Mouse (Mus musculus): Measurements from ENCODE around the gene Olfr961.

Gene Olfr961

DNA sequence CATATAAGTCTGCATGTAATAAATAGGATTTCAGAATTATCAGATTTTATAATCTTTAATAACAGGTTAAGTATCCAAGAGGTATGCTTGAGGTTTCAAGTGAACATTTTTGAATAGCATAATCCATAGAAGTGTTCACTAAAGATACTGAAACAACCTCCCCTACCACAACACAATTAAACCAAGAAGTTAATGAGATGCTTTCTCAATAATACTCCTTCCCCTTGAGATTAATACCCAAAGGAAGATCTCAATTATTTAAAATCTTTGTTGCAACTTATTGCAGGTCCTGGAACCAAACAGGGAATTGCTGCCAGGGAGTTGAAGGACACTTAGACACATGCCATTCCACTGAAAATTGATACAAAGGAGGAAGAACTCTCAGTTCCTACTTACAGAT lies at the start of gene Olfr961:
Gene Olfr961, plus strand, starts transcription at position 301 of the 400 bp plus-strand sequence.

DNA sequence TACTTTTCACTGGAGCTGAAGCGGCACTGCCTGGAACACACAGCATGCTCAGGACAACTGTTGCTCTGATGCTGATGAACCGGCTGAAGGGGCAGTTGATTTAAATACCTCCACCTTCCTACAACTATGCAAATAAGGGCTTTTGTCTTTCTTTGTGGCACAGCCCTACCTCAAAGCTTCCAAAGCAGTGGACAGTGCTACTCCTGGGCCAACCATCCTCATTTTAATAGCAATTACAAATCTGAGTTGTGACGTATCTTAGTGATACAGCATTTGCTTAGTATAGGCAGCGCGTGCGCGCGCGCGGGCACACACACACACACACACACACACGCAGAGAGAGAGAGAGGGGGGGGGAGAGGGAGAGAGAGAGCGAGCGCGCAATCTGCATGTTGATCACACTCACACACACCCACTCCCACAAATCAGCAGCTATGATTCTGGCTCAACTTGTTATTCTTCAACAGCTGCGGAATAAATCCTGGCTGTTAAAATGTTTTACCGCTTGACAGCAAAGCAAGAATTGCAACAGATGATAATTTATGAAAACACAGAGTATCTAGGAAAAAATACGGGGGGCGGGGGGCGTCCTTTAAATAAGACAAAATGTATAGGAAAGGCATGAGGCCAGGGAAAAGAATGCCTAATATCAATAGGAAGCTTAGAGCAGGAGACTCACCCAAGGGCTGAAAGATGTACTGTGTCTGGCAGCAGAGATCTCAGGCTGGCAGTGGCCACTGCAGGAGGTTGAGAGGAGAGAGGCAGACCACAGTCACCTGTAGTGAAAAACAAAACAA lies 42.2 kb upstream of the Olfr961 start:
- under 1% methylated on average over 19 of the region's 19 CpGs for WGBS

DNA sequence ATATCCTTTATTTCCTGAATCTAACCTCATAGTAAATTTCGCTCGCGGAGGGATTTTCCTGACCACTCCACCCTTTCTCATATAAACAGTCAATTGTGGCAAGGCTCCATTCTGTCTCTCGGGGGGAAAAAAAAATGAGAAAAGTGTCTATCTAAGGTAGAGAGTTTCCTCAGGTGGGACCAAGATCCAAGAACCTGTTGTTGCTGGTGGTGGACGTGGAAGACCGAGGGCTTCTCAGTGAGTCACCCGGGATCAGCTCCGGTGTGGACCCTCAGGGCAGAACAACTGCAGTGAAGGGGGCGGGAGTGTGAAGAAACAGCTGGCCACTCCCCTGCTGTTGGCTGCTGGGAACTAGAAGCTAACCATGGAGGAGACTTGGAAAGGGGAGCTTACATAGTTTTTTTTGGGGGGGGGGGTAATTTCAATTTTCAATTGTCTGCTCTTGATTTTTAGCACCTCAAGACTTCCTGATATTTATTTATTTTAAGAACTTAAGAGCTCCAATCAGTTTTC lies 41.5 kb upstream of the Olfr961 start:
- WGBS, result 2% methylated on average over 9 of the region's 9 CpGs

GRCm38 (mm10) chr9:39603999-39604453 lies 40.9 kb upstream of the Olfr961 start, which contains the start of gene AW551984:
TSS of gene AW551984 (minus strand) at chr9:39604403.
- 1% methylated on average over 8 of the region's 8 CpGs for WGBS

DNA sequence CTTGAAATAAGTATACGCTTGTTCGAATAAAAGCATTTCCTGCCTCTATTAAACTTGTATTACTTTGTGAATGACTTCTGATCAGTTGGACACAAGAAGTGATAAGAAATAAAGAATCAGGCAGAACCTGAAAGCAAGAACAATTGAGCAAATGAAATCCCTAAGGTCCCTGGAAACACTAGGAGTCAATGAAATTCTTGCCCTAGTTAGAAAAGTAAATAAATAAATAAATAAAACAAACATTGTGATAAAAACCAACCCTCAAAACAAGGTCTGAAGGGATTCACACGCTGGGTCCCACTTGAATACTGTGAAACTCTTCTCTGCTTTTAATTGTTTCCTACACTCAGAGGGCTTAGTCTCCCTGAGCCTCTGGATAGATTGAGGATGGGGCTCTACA lies 34.5 kb upstream of the Olfr961 start, which contains the start of gene Olfr148:
Gene Olfr148, plus strand, starts transcription at position 301 of the 400 bp plus-strand sequence.
- WGBS, result 88% methylated on average over 3 of the region's 3 CpGs

- WGBS, result 49% methylated on average over 1 of the region's 1 CpGs
Measured at GRCm38 (mm10) chr9:39611953-39612352, 32.9 kb upstream of the Olfr961 start.

DNA sequence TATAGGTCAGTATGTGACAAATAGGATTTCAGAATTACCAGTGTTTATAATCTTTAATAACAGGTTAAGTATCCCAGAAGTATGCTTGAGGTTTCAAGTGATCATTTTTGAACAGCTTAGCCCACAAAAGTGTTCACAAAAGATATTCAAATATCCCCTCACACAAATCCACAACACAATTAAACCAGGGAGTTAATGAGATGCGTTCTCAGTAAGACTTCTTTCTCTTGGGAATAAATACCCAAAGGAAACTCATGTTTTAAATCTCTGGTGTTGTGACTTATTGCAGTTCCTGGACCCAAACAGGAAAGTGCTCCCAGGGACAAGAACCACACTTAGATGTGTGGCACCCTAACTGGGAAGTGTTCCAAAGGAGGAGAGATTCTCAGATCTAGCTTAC lies 23.8 kb upstream of the Olfr961 start, which contains the start of gene Olfr960:
Gene Olfr960, plus strand, starts transcription at position 301 of the 400 bp plus-strand sequence.
- WGBS, result 57% methylated on average over 1 of the region's 1 CpGs

- WGBS, result 93% methylated on average over 3 of the region's 3 CpGs
Measured at GRCm38 (mm10) chr9:39623783-39624182, 21.1 kb upstream of the Olfr961 start.

GRCm38 (mm10) chr9:39624711-39625110 lies 20.2 kb upstream of the Olfr961 start:
- 77% methylated on average over 2 of the region's 2 CpGs for WGBS

DNA sequence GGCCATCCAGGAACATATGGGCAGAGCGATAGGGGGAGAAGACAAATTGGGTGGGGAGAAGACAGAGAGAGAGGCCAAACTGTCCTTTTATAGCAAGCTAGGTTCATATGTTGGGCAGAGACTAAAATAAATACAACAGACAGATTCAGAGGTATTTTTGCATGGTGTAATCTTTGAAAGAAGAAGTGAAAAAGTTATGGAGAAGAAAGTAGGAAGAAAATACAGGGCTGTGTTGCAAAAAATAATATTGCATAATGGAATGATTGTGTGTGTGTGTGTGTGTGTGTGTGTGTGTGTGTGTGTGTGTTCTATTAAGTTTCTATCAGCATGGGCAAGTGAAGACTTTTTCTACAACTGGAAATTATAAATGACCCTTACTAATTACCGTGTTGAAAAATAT lies 15.8 kb upstream of the Olfr961 start:
- 81% methylated on average over 2 of the region's 2 CpGs for WGBS

DNA sequence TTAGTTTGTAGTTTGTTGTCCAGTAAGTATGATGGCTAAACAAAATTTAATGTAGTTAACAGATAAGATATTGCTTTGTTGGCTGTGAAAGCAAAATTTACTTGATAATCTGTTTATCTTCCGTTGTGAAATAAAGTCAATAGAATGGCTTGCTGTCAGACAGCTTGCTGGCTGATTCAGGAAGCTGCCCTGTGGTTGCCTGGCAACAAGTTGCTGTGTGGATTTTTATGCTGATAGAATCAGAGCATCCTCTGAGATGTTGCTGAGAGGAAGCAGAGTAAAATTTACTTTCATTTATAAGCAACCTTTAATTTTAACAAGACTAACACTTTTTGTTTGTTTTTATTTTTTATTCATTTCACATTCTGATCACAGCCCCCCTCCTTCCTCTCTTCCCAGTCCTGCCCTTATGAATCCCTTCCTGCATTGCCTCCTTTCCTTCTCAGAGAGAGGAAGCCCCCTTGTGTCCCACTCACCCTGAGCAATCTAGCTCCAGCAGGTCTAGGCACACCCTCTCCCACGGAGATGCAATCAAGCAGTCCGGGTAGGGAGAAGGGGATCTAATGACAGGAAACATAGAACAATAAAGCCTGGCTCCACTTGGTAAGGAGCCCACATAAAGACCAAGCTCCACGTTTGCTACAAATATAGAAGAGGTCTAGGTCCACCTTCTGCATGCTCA lies 10.8 kb upstream of the Olfr961 start:
- 21% methylated on average over 4 of the region's 4 CpGs for WGBS

DNA sequence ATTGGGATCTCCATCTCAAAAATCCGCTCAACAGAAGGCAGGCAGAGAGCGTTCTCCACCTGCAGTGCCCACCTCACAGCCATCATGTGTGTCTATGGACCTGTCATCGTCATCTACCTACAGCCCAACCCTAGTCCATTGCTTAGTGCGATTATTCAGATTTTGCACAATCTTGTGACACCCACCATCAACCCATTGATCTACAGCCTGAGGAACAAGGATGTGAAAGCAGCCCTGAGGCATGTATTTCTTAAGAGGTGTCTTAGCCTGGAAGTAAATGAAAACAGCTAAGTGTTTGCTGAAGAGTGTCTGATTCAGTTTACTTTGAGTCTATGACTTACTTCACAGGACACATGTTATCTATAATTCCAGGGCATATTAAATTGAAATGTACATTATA lies 2.5 kb downstream of the Olfr961 start:
- 93% methylated on average over 4 of the region's 4 CpGs for WGBS

- 45% methylated on average over 6 of the region's 6 CpGs for WGBS
Measured at GRCm38 (mm10) chr9:39654756-39655396, 10.0 kb downstream of the Olfr961 start.

GRCm38 (mm10) chr9:39666905-39667304 lies 22.0 kb downstream of the Olfr961 start, which contains the start of gene Olfr963:
TSS of gene Olfr963 (plus strand) at chr9:39667205.
- 79% methylated on average over 1 of the region's 1 CpGs for WGBS

- 86% methylated on average over 2 of the region's 2 CpGs for WGBS
Measured at GRCm38 (mm10) chr9:39669723-39670122, 24.8 kb downstream of the Olfr961 start.

DNA sequence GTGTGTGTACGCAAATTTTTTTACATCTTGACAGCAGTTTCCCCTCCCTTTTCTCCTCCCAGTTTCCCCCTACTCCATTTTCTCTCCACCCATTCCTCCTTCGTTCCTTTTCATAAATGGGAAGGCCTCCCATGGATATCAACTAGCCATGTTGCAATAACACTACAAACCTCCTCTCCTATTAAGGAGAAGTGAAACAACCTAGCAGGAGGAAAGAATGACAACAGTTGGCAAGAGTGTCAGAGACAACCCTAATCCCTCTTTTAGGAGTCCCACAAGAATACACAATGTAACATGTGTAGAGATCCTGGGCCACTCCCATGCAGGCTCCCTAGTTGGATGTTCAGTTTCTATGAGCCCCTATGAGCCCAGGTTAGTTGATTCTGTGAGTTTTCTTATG lies 29.9 kb downstream of the Olfr961 start:
- WGBS, result 69% methylated on average over 2 of the region's 2 CpGs

- WGBS, result 97% methylated on average over 2 of the region's 2 CpGs
Measured at GRCm38 (mm10) chr9:39678557-39678956, 33.7 kb downstream of the Olfr961 start.

GRCm38 (mm10) chr9:39679280-39679679 lies 34.4 kb downstream of the Olfr961 start:
- 39% methylated on average over 2 of the region's 2 CpGs for WGBS

All from cerebral cortex, adult 2 months (tissue).